Mouse (Mus musculus): ENCODE data around the gene Gm20741. TPM values are rescaled to one million over a fixed set of nuclear protein-coding genes. Genes with fewer than 3 reads are reported as not detected.

Gene Gm20741
- total RNA-seq (2017) = not detected in 2 replicates

GRCm38 (mm10) chr16:88811827-88812226, at the start of gene Gm20741:
TSS of gene Gm20741 (minus strand) at chr16:88812220.
- no peak for ATAC-seq (ENCODE audit: extremely low read depth, insufficient number of reproducible peaks, low FRiP score, poor library complexity, severe bottlenecking)

- ATAC-seq (ENCODE audit: extremely low read depth, insufficient number of reproducible peaks, low FRiP score, poor library complexity, severe bottlenecking) = no peak
These were observed 39.4 kb upstream of the Gm20741 start for GRCm38 (mm10) chr16:88851450-88851849.

GRCm38 (mm10) chr16:88848558-88848957, 36.5 kb upstream of the Gm20741 start:
- no peak for ATAC-seq (ENCODE audit: extremely low read depth, insufficient number of reproducible peaks, low FRiP score, poor library complexity, severe bottlenecking)

GRCm38 (mm10) chr16:88847363-88847762, 35.3 kb upstream of the Gm20741 start:
- no peak for ATAC-seq (ENCODE audit: extremely low read depth, insufficient number of reproducible peaks, low FRiP score, poor library complexity, severe bottlenecking)

GRCm38 (mm10) chr16:88826978-88827377, 15.0 kb upstream of the Gm20741 start:
- ATAC-seq (ENCODE audit: extremely low read depth, insufficient number of reproducible peaks, low FRiP score, poor library complexity, severe bottlenecking) = no peak

GRCm38 (mm10) chr16:88826095-88826652, 14.2 kb upstream of the Gm20741 start, which contains the start of gene Krtap14:
TSS of gene Krtap14 (minus strand) at chr16:88826145.
- ATAC-seq (ENCODE audit: extremely low read depth, insufficient number of reproducible peaks, low FRiP score, poor library complexity, severe bottlenecking) = no peak

GRCm38 (mm10) chr16:88823736-88824135, 11.7 kb upstream of the Gm20741 start:
- no peak for ATAC-seq (ENCODE audit: extremely low read depth, insufficient number of reproducible peaks, low FRiP score, poor library complexity, severe bottlenecking)

GRCm38 (mm10) chr16:88820066-88820465, 8.0 kb upstream of the Gm20741 start, which contains the start of gene Krtap15:
TSS of gene Krtap15 (plus strand) at chr16:88820215.
- no peak for ATAC-seq (ENCODE audit: extremely low read depth, insufficient number of reproducible peaks, low FRiP score, poor library complexity, severe bottlenecking)

- no peak for ATAC-seq (ENCODE audit: extremely low read depth, insufficient number of reproducible peaks, low FRiP score, poor library complexity, severe bottlenecking)
These were observed 25.2 kb downstream of the Gm20741 start for GRCm38 (mm10) chr16:88786786-88787185.

- ATAC-seq (ENCODE audit: extremely low read depth, insufficient number of reproducible peaks, low FRiP score, poor library complexity, severe bottlenecking) = no peak
These were observed 34.4 kb downstream of the Gm20741 start, which contains the start of gene Gm5965 for GRCm38 (mm10) chr16:88777596-88777995. TSS of gene Gm5965 (plus strand) at chr16:88777896.

GRCm38 (mm10) chr16:88774106-88774505, 37.9 kb downstream of the Gm20741 start, which contains the start of gene 2310057N15Rik:
TSS of gene 2310057N15Rik (minus strand) at chr16:88774206.
- no peak for ATAC-seq (ENCODE audit: extremely low read depth, insufficient number of reproducible peaks, low FRiP score, poor library complexity, severe bottlenecking)

Other genes with a start within 250 kb of the Gm20741 start
- gene Cldn8, start 249.0 kb downstream of the Gm20741 start, total RNA-seq (2017) = not detected in 2 replicates
- gene Krtap24-1, start 199.9 kb downstream of the Gm20741 start, total RNA-seq (2017) = not detected in 2 replicates
- gene 2310079G19Rik, start 184.6 kb downstream of the Gm20741 start, total RNA-seq (2017) = not detected in 2 replicates
- gene Krtap26-1, start 164.4 kb downstream of the Gm20741 start, total RNA-seq (2017) = not detected in 2 replicates
- not detected in 2 replicates for gene Krtap27-1, start 140.5 kb downstream of the Gm20741 start, total RNA-seq (2017)
- gene 2310061N02Rik, start 104.3 kb downstream of the Gm20741 start, total RNA-seq (2017) = not detected in 2 replicates
- not detected in 2 replicates for gene Krtap13-1, start 83.4 kb downstream of the Gm20741 start, total RNA-seq (2017)
- not detected in 2 replicates for gene Krtap13, start 60.6 kb downstream of the Gm20741 start, total RNA-seq (2017)
- gene 2310034C09Rik, start 53.4 kb downstream of the Gm20741 start, total RNA-seq (2017) = not detected in 2 replicates
- not detected in 2 replicates for gene 2310057N15Rik, start 38.0 kb downstream of the Gm20741 start, total RNA-seq (2017)
- not detected in 2 replicates for gene Gm5965, start 34.3 kb downstream of the Gm20741 start, total RNA-seq (2017)
- gene Krtap15, start 8.0 kb upstream of the Gm20741 start, total RNA-seq (2017) = not detected in 2 replicates
- not detected in 2 replicates for gene Krtap14, start 13.9 kb upstream of the Gm20741 start, total RNA-seq (2017)
- gene Krtap19-1, start 57.2 kb upstream of the Gm20741 start, total RNA-seq (2017) = not detected in 2 replicates
- gene Krtap19-2, start 62.0 kb upstream of the Gm20741 start, total RNA-seq (2017) = not detected in 2 replicates
- not detected in 2 replicates for gene Krtap19-3, start 65.8 kb upstream of the Gm20741 start, total RNA-seq (2017)
- gene Krtap19-4, start 72.9 kb upstream of the Gm20741 start, total RNA-seq (2017) = not detected in 2 replicates
- gene Krtap19-5, start 84.2 kb upstream of the Gm20741 start, total RNA-seq (2017) = not detected in 2 replicates
- gene Krtap19-9b, start 120.0 kb upstream of the Gm20741 start, total RNA-seq (2017) = not detected in 2 replicates
- not detected in 2 replicates for gene Krtap16-3, start 150.7 kb upstream of the Gm20741 start, total RNA-seq (2017)
- not detected in 2 replicates for gene Krtap22-2, start 198.5 kb upstream of the Gm20741 start, total RNA-seq (2017)
- gene Gm10229, start 203.1 kb upstream of the Gm20741 start, total RNA-seq (2017) = not detected in 2 replicates
- not detected in 2 replicates for gene Krtap6-1, start 219.5 kb upstream of the Gm20741 start, total RNA-seq (2017)
- gene Gm10228, start 229.3 kb upstream of the Gm20741 start, total RNA-seq (2017) = not detected in 2 replicates
- not detected in 2 replicates for gene Krtap6-5, start 235.7 kb upstream of the Gm20741 start, total RNA-seq (2017)

Data from neutrophil, adult 5-6 weeks (primary cell).